Mouse (Mus musculus): ENCODE results near the gene Kdm2a.

GRCm38 (mm10) chr19:4319272-4319671 lies 78.8 kb downstream of the Kdm2a start:
- no peak for TF ChIP-seq POLR2A (IDR thresholded peaks at IDR 0.05; ENCODE audit: control insufficient read depth, extremely low read depth, insufficient read depth, low read length, poor library complexity)
- TF ChIP-seq CTCF (IDR thresholded peaks at IDR 0.05; ENCODE audit: borderline replicate concordance, control insufficient read depth, extremely low read depth, insufficient read depth, low read length, poor library complexity): no peak
